Comparison of ENCODE assay signal across 14 mouse cellular contexts in genomic region chr8:87914247-87914967, GRCm38 (mm10). TPM values are rescaled to one million over a fixed set of nuclear protein-coding genes. Genes with fewer than 3 reads are reported as not detected.
DNase-seq lines count a peak whose midpoint lies in the region; ATAC-seq and TF ChIP-seq lines count a peak whose summit lies in the region.
"Had no signal": no experiment of that assay in that cellular context is flagged by ENCODE, and none has a peak within 500 bp of the region (broad histone marks: within the 10 kb centered on the region; RNA-seq: fewer than 3 reads in every experiment).

No protein-coding gene starts in this region.

- H3K4me3 ChIP-seq in forebrain, embryonic 10.5 days, result no peak overlapping the region
- H3K4me3 ChIP-seq in forebrain, embryonic 13.5 days, result no peak overlapping the region
- no peak overlapping the region for H3K4me3 ChIP-seq in hindbrain, embryonic 11.5 days (ENCODE audit: low read depth, low read length)
- H3K4me3 ChIP-seq in hindbrain, embryonic 16.5 days (ENCODE audit: low read length), result no peak overlapping the region
- H3K4me3 ChIP-seq in lung, postnatal 0 days (ENCODE audit: low read depth, low read length), result no peak overlapping the region
- no peak overlapping the region for H3K4me3 ChIP-seq in intestine, embryonic 16.5 days (ENCODE audit: low read length)
- H3K4me3 ChIP-seq: erythroblast, embryonic 14.5 days; liver, embryonic 15.5 days had no signal

- 68% methylated on average over 6 of the region's 6 CpGs for WGBS in forebrain, embryonic 10.5 days
- 77% methylated on average over 6 of the region's 6 CpGs for WGBS in forebrain, embryonic 13.5 days
- WGBS in hindbrain, embryonic 11.5 days, result 60% methylated on average over 6 of the region's 6 CpGs
- WGBS in hindbrain, embryonic 16.5 days, result 58% methylated on average over 6 of the region's 6 CpGs
- WGBS in lung, postnatal 0 days, result 40% methylated on average over 6 of the region's 6 CpGs
- 42% methylated on average over 6 of the region's 6 CpGs for WGBS in intestine, embryonic 16.5 days

- TF ChIP-seq EP300 in lung, postnatal 0 days (IDR thresholded peaks at IDR 0.05), result no peak

- H3K4me1 ChIP-seq in forebrain, embryonic 10.5 days, result peaks cover 92% of the 10 kb centered on the region
- H3K4me1 ChIP-seq in forebrain, embryonic 13.5 days, result peaks cover 43% of the 10 kb centered on the region
- H3K4me1 ChIP-seq in hindbrain, embryonic 11.5 days (replicated peaks; ENCODE audit: control insufficient read depth, insufficient read depth, low read length), result peaks cover 5% of the 10 kb centered on the region; the same call in 1 of the 2 replicates
- peaks cover 18% of the 10 kb centered on the region for H3K4me1 ChIP-seq in hindbrain, embryonic 16.5 days (ENCODE audit: control insufficient read depth, insufficient read depth, low read depth, low read length)
- H3K4me1 ChIP-seq in lung, postnatal 0 days (ENCODE audit: insufficient read depth, low read depth, low read length), result peaks cover 5% of the 10 kb centered on the region; the same call in 1 of the 2 replicates
- peaks cover 30% of the 10 kb centered on the region for H3K4me1 ChIP-seq in intestine, embryonic 16.5 days (ENCODE audit: control insufficient read depth, insufficient read depth, low read length)
- H3K4me1 ChIP-seq: liver, embryonic 15.5 days had no signal

- no peak overlapping the region for H3K9ac ChIP-seq in forebrain, embryonic 13.5 days
- H3K9ac ChIP-seq in hindbrain, embryonic 11.5 days (ENCODE audit: low read depth, low read length), result no peak overlapping the region
- H3K9ac ChIP-seq in hindbrain, embryonic 16.5 days (ENCODE audit: low read depth, low read length), result no peak overlapping the region
- no peak overlapping the region for H3K9ac ChIP-seq in lung, postnatal 0 days (replicated peaks; ENCODE audit: low read depth)
- no peak overlapping the region for H3K9ac ChIP-seq in intestine, embryonic 16.5 days (ENCODE audit: low read depth, low read length)
- H3K9ac ChIP-seq: liver, embryonic 15.5 days had no signal

- H3K27me3 ChIP-seq in forebrain, embryonic 10.5 days (ENCODE audit: poor library complexity, severe bottlenecking), result no peaks in the 10 kb centered on the region
- H3K27me3 ChIP-seq in forebrain, embryonic 13.5 days, result no peaks in the 10 kb centered on the region
- no peaks in the 10 kb centered on the region for H3K27me3 ChIP-seq in hindbrain, embryonic 11.5 days (ENCODE audit: control insufficient read depth, insufficient read depth, low read length)
- no peaks in the 10 kb centered on the region for H3K27me3 ChIP-seq in hindbrain, embryonic 16.5 days (replicated peaks; ENCODE audit: control insufficient read depth, insufficient read depth, low read length)
- no peaks in the 10 kb centered on the region for H3K27me3 ChIP-seq in lung, postnatal 0 days (replicated peaks; ENCODE audit: insufficient read depth, low read length)
- no peaks in the 10 kb centered on the region for H3K27me3 ChIP-seq in intestine, embryonic 16.5 days (replicated peaks; ENCODE audit: control insufficient read depth, insufficient read depth, low read length)
- H3K27me3 ChIP-seq: liver, embryonic 15.5 days had no signal

- no peak for ATAC-seq in forebrain, embryonic 13.5 days
- ATAC-seq in hindbrain, embryonic 11.5 days (ENCODE audit: low FRiP score), result no peak
- ATAC-seq in hindbrain, embryonic 16.5 days, result no peak
- ATAC-seq in lung, postnatal 0 days, result peak; percentile 46
- peak; percentile 68 for ATAC-seq in intestine, embryonic 16.5 days
- ATAC-seq: activated CD4-positive, CD25-positive, alpha-beta regulatory T cell, adult 4 months had no signal

- H3K9me3 ChIP-seq in forebrain, embryonic 10.5 days, result no peaks in the 10 kb centered on the region
- H3K9me3 ChIP-seq in forebrain, embryonic 13.5 days (replicated peaks), result no peaks in the 10 kb centered on the region
- H3K9me3 ChIP-seq in hindbrain, embryonic 11.5 days (ENCODE audit: control insufficient read depth, low read length), result no peaks in the 10 kb centered on the region
- H3K9me3 ChIP-seq in hindbrain, embryonic 16.5 days (ENCODE audit: control insufficient read depth, low read length), result no peaks in the 10 kb centered on the region
- H3K9me3 ChIP-seq in lung, postnatal 0 days (ENCODE audit: low read length), result no peaks in the 10 kb centered on the region
- H3K9me3 ChIP-seq in intestine, embryonic 16.5 days (ENCODE audit: control insufficient read depth, low read length), result no peaks in the 10 kb centered on the region
- H3K9me3 ChIP-seq: liver, embryonic 15.5 days had no signal

- no peak overlapping the region for H3K4me2 ChIP-seq in forebrain, embryonic 13.5 days
- H3K4me2 ChIP-seq in hindbrain, embryonic 11.5 days (replicated peaks; ENCODE audit: low read depth, low read length), result no peak overlapping the region
- no peak overlapping the region for H3K4me2 ChIP-seq in hindbrain, embryonic 16.5 days (ENCODE audit: low read length)
- H3K4me2 ChIP-seq in lung, postnatal 0 days (replicated peaks; ENCODE audit: low read depth, low read length), result no peak overlapping the region
- H3K4me2 ChIP-seq in intestine, embryonic 16.5 days (ENCODE audit: low read depth, low read length), result no peak overlapping the region
- H3K4me2 ChIP-seq: liver, embryonic 15.5 days had no signal

- H3K27ac ChIP-seq in forebrain, embryonic 10.5 days, result peak overlapping the region; percentile 1; the same call in 1 of the 2 replicates
- no peak overlapping the region for H3K27ac ChIP-seq in forebrain, embryonic 13.5 days
- H3K27ac ChIP-seq in hindbrain, embryonic 11.5 days (ENCODE audit: low read depth, low read length), result peak overlapping the region; percentile 47; the same call in 1 of the 2 replicates
- H3K27ac ChIP-seq in hindbrain, embryonic 16.5 days (ENCODE audit: low read depth, low read length), result no peak overlapping the region
- H3K27ac ChIP-seq in lung, postnatal 0 days (ENCODE audit: low read length), result no peak overlapping the region
- 0 out of 2 replicates have a peak overlapping the region, but pooled peaks have one; percentile 25 for H3K27ac ChIP-seq in intestine, embryonic 16.5 days (ENCODE audit: low read length)
- H3K27ac ChIP-seq: liver, embryonic 15.5 days had no signal

- H3K36me3 ChIP-seq in forebrain, embryonic 10.5 days (replicated peaks), result peaks cover 11% of the 10 kb centered on the region; the same call in 1 of the 2 replicates
- H3K36me3 ChIP-seq in forebrain, embryonic 13.5 days (ENCODE audit: poor library complexity, severe bottlenecking), result no peaks in the 10 kb centered on the region
- H3K36me3 ChIP-seq in hindbrain, embryonic 11.5 days (ENCODE audit: control insufficient read depth, insufficient read depth, low read length), result no peaks in the 10 kb centered on the region
- H3K36me3 ChIP-seq in hindbrain, embryonic 16.5 days (ENCODE audit: control insufficient read depth, insufficient read depth, low read length), result no peaks in the 10 kb centered on the region
- H3K36me3 ChIP-seq in lung, postnatal 0 days (ENCODE audit: insufficient read depth, low read length), result no peaks in the 10 kb centered on the region
- no peaks in the 10 kb centered on the region for H3K36me3 ChIP-seq in intestine, embryonic 16.5 days (ENCODE audit: control insufficient read depth, insufficient read depth, low read length)
- H3K36me3 ChIP-seq: G1E; liver, embryonic 15.5 days had no signal

- TF ChIP-seq CTCF in lung, postnatal 0 days (IDR thresholded peaks at IDR 0.05), result no peak

- no peak for DNase-seq in forebrain, embryonic 10.5 days (ENCODE audit: extremely low spot score, low spot score)
- DNase-seq in hindbrain, embryonic 11.5 days (ENCODE audit: low spot score), result no peak
- peak; percentile 35 for DNase-seq in lung, postnatal 0 days (ENCODE audit: low spot score)
- no peak for DNase-seq in lung, postnatal 36 days
- DNase-seq in layer of hippocampus, adult 8-10 months (ENCODE audit: low spot score in 2 of 2), result no peak
- DNase-seq: cerebellum, postnatal 25 days; kidney, adult 9 months had no signal

RNA-seq across cellular contexts. Expression of gene Zfp423, which starts 45.0 kb away (rescaled TPM):
- 24.7 and 25.2 TPM in 2 replicates for polyA plus RNA-seq in forebrain, embryonic 10.5 days (2016; fragmentation: Nextera tagmentation; extraction: Ambion mirVana)
- polyA plus RNA-seq in forebrain, embryonic 13.5 days (2015; fragmentation: Nextera tagmentation; extraction: Ambion mirVana), result 21.5 and 23.2 TPM in 2 replicates
- 43.3 and 49.5 TPM in 2 replicates for polyA plus RNA-seq in hindbrain, embryonic 11.5 days (2014; fragmentation: Nextera tagmentation; extraction: Ambion mirVana)
- 21.6 and 26.4 TPM in 2 replicates for polyA plus RNA-seq in hindbrain, embryonic 16.5 days (2015; fragmentation: Nextera tagmentation; extraction: Ambion mirVana)
- 2.1 and 3.5 TPM in 2 replicates for polyA plus RNA-seq in lung, postnatal 0 days (2015; fragmentation: Nextera tagmentation; extraction: Ambion mirVana)
- 2.4 and 2.5 TPM in 2 replicates for polyA plus RNA-seq in intestine, embryonic 16.5 days (2015; fragmentation: Nextera tagmentation; extraction: Ambion mirVana)
- 10 to 100 TPM; 28.3 to 31.3 (median 30.2) TPM for total RNA-seq in layer of hippocampus, adult 8-10 months (2022)
- total RNA-seq: G1E had no signal
- polyA plus RNA-seq: activated CD4-positive, CD25-positive, alpha-beta regulatory T cell, adult 4 months; erythroblast, embryonic 14.5 days; G1E had no signal

Comparison
In these comparisons a context has a peak if more than half of its experiments do, and no peak if none do; other contexts are left out.
1. H3K27ac ChIP-seq: peak in forebrain, embryonic 10.5 days (single experiment), hindbrain, embryonic 11.5 days (single experiment) and intestine, embryonic 16.5 days (single experiment); none in forebrain, embryonic 13.5 days (single experiment), hindbrain, embryonic 16.5 days (single experiment) and lung, postnatal 0 days (single experiment).
2. ATAC-seq: peak in lung, postnatal 0 days (single experiment) and intestine, embryonic 16.5 days (single experiment); none in forebrain, embryonic 13.5 days (single experiment), hindbrain, embryonic 11.5 days (single experiment) and hindbrain, embryonic 16.5 days (single experiment).